Mouse (Mus musculus) midbrain, postnatal 0 days (tissue): ENCODE results near the gene Gna13. TPM values are rescaled to one million over a fixed set of nuclear protein-coding genes. Genes with fewer than 3 reads are reported as not detected.

Experiments used
- ATAC-seq: fragments of 200-750 bp; cut with Nextera tagmentation; 2 replicates; pipeline ENCODE4 v1.8.0; 2017; ENCODE audit warnings: moderate number of reproducible peaks, mild to moderate bottlenecking, moderate TSS enrichment, moderate library complexity; ENCODE audit not compliant: low FRiP score
- DNase-seq: peaks from one replicate; pipeline ENCODE4 v3.0.0-alpha.2; 2015; ENCODE audit warnings: low spot score
- H3K27ac ChIP-seq: fragments of 300-500 bp; sonication (generic); 2 replicates; pipeline ENCODE4 v1.5.1; 2014; ENCODE audit warnings: low read depth, mild to moderate bottlenecking, low read length, mixed read lengths
- H3K27me3 ChIP-seq: fragments of 300-500 bp; sonication (generic); 2 replicates; pipeline ENCODE4 v1.6.1; 2014; ENCODE audit warnings: low read length, control low read depth, mixed read lengths; ENCODE audit not compliant: insufficient read depth
- H3K36me3 ChIP-seq: fragments of 300-500 bp; sonication (generic); 2 replicates; pipeline ENCODE4 v1.6.1; 2014; ENCODE audit warnings: low read length, control low read depth, mixed read lengths; ENCODE audit not compliant: insufficient read depth
- H3K4me1 ChIP-seq: fragments of 300-500 bp; sonication (generic); 2 replicates; pipeline ENCODE4 v1.6.1; 2014; ENCODE audit warnings: mild to moderate bottlenecking, control low read depth, antibody characterized with exemption, low read length, mixed read lengths; ENCODE audit not compliant: insufficient read depth
- H3K4me2 ChIP-seq: fragments of 300-500 bp; sonication (generic); 2 replicates; pipeline ENCODE4 v1.6.1; 2014; ENCODE audit warnings: low read depth, mild to moderate bottlenecking, low read length, mixed read lengths; ENCODE audit not compliant: poor library complexity, severe bottlenecking
- H3K4me3 ChIP-seq: fragments of 300-500 bp; sonication (generic); 2 replicates; pipeline ENCODE4 v1.5.1; 2014; ENCODE audit warnings: low read depth, mild to moderate bottlenecking, low read length, moderate library complexity
- H3K9ac ChIP-seq: fragments of 300-500 bp; sonication (generic); replicated peaks from 2 replicates; pipeline ENCODE4 v1.6.1; 2014; ENCODE audit warnings: mild to moderate bottlenecking, low read length, moderate library complexity, mixed read lengths; ENCODE audit not compliant: poor library complexity, severe bottlenecking
- H3K9me3 ChIP-seq: fragments of 300-500 bp; sonication (generic); 2 replicates; pipeline ENCODE4 v1.6.1; 2016; ENCODE audit warnings: low read length, control low read depth
- CTCF ChIP-seq: IDR thresholded peaks from 2 replicates; pipeline ENCODE4 v1.5.1; 2016; ENCODE audit warnings: antibody characterized with exemption, mild to moderate bottlenecking
- WGBS: fragments of 180-500 bp; shearing (Covaris S2); extraction: QIAGEN DNeasy Blood & Tissue Kit; methylation state at CpG from one replicate; pipeline ENCODE4 v1.1.7; 2014; 5-methylcytosine and 5-hydroxymethylcytosine counted together
- polyA plus RNA-seq: library from polyadenylated mRNA; unstranded; fragments of >200 nt; fragmentation: Nextera tagmentation; extraction: Ambion mirVana; gene quantifications from 2 replicates; pipeline ENCODE4 v1.2.1, GENCODE M21; 2015
- total RNA-seq: library from RNA; depleted of rRNA; stranded (reverse); fragments of >200 nt; gene quantifications from 2 replicates; pipeline ENCODE4 v1.2.3, GENCODE M21; 2014

The Gna13 gene
- total and polyA plus RNA-seq, 2 experiments from 2014 or later = 35.3 to 50.3 TPM

GRCm38 (mm10) chr11:109327381-109327780, 35.2 kb upstream of the Gna13 start:
- ATAC-seq (no peak), DNase-seq (no peak)
- TF ChIP-seq CTCF = no peak
- no peaks in the 10 kb centered on the region for H3K4me1 ChIP-seq
- H3K4me2 ChIP-seq = no peak overlapping the region
- H3K27me3 ChIP-seq = no peaks in the 10 kb centered on the region
- no peaks in the 10 kb centered on the region for H3K9me3 ChIP-seq
- no peak overlapping the region for H3K9ac ChIP-seq
- H3K27ac ChIP-seq = no peak overlapping the region
- H3K36me3 ChIP-seq = no peaks in the 10 kb centered on the region
- no peak overlapping the region for H3K4me3 ChIP-seq
- WGBS = 29% methylated on average over 3 of the region's 3 CpGs

DNA sequence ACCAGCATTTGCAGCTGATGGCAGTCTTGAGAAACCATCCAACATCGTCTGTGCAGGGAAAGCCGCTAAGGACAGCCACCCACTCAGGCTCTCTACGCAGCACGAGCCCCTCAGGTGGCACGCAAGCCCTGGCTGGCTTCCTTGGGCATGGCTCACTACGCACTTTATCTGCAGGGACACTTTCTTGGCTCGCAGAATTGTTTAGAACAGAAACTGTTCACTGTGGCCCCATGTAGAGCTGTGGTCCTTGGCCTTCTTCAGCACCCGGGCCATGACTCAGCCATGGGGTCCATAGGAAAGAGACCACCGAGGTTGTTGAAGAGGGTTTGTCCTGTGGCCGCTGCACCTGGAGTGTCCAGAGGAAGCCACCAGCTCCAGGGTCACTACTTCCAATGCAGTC, 34.7 kb upstream of the Gna13 start:
- H3K36me3 ChIP-seq = no peaks in the 10 kb centered on the region
- 83% methylated on average over 10 of the region's 10 CpGs for WGBS
- H3K9ac ChIP-seq = no peak overlapping the region
- no peak for TF ChIP-seq CTCF
- no peaks in the 10 kb centered on the region for H3K4me1 ChIP-seq
- H3K4me2 ChIP-seq = no peak overlapping the region
- no peaks in the 10 kb centered on the region for H3K27me3 ChIP-seq
- H3K4me3 ChIP-seq = no peak overlapping the region
- H3K27ac ChIP-seq = no peak overlapping the region
- no peak for ATAC-seq
- DNase-seq = no peak
- H3K9me3 ChIP-seq = no peaks in the 10 kb centered on the region

GRCm38 (mm10) chr11:109329331-109329730, 33.3 kb upstream of the Gna13 start:
- Histone ChIP-seq H3K4me2 (no peak overlapping the region), H3K9ac (no peak overlapping the region), H3K4me3 (no peak overlapping the region), H3K9me3 (no peaks in the 10 kb centered on the region), H3K4me1 (no peaks in the 10 kb centered on the region), H3K36me3 (no peaks in the 10 kb centered on the region), H3K27me3 (no peaks in the 10 kb centered on the region), H3K27ac (no peak overlapping the region)
- TF ChIP-seq CTCF = no peak
- no peak for ATAC-seq
- 50% methylated on average over 4 of the region's 4 CpGs for WGBS
- no peak for DNase-seq

DNA sequence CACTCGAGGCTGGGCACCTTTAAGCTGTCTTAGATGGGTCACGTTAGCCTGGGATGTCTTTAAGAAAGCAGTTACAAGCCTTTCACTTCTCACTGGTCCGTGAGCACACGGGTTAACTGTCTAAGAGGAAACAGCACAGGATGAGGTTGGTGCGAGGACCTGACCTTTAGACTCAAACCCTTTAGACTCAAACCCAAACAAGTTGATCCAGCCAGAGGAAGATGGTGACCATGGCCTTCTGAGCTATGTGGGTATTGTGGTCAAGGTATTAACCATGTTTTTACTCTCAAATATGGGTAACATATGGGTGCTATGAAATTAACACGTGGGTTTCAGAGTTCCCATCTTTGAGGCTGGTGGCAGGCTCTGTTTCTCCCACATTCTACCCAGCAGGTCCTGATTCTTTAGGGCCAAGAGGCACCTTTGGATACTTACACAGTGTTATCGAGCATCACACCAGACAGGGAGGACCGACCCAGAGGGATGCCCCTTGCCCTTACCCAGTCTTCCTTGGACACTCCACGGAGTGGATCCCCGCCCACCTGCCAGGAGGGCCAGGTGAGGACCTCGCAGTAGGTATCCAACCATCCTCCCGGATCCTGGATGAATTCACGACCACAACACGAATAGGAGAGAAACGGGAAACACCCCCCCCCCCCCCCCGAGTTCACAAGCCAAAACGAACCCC, 31.8 kb upstream of the Gna13 start:
- Histone ChIP-seq H3K4me1 (no peaks in the 10 kb centered on the region), H3K9ac (no peak overlapping the region), H3K27ac (no peak overlapping the region), H3K36me3 (no peaks in the 10 kb centered on the region), H3K4me3 (peak overlapping the region; percentile 9; the same call in 1 of the 2 replicates), H3K27me3 (no peaks in the 10 kb centered on the region), H3K9me3 (no peaks in the 10 kb centered on the region), H3K4me2 (peak overlapping the region; percentile 43)
- DNase-seq (no peak), ATAC-seq (no peak)
- WGBS = 41% methylated on average over 17 of the region's 17 CpGs
- TF ChIP-seq CTCF = no peak

- DNase-seq (peak; percentile 95), ATAC-seq (peak; percentile 83)
- Histone ChIP-seq H3K4me2 (peak overlapping the region; percentile 43), H3K4me3 (peak overlapping the region; percentile 9; the same call in 1 of the 2 replicates), H3K27me3 (no peaks in the 10 kb centered on the region), H3K9me3 (no peaks in the 10 kb centered on the region), H3K9ac (no peak overlapping the region), H3K4me1 (no peaks in the 10 kb centered on the region), H3K27ac (no peak overlapping the region), H3K36me3 (no peaks in the 10 kb centered on the region)
- TF ChIP-seq CTCF = peak; percentile 91
- 10% methylated on average over 6 of the region's 6 CpGs for WGBS
Measured at GRCm38 (mm10) chr11:109331424-109331824, 31.2 kb upstream of the Gna13 start.

DNA sequence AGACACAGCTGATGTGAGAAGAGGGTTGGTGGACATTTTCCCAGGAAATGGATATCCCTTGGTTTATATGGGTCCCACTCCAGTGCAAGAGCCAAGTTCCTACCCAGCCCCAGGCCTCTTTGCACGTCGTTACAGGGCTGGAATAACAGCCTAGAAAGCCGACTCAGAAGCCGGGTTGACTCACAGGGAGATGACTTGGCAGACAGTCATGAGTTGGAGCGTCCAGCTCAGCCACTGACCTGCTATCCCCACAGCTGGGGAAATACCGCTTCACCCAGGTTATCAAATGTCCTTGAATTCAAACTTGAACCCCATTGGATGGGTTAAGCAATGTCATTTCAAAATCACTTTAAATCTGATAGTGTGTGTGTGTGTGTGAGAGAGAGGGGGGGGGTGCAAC, 29.9 kb upstream of the Gna13 start:
- Histone ChIP-seq H3K9me3 (no peaks in the 10 kb centered on the region), H3K9ac (no peak overlapping the region), H3K27me3 (no peaks in the 10 kb centered on the region), H3K4me3 (no peak overlapping the region), H3K27ac (no peak overlapping the region), H3K4me2 (no peak overlapping the region), H3K4me1 (no peaks in the 10 kb centered on the region), H3K36me3 (no peaks in the 10 kb centered on the region)
- no peak for TF ChIP-seq CTCF
- ATAC-seq (no peak), DNase-seq (no peak)
- 78% methylated on average over 6 of the region's 6 CpGs for WGBS
